Mouse (Mus musculus) adrenal gland, adult (tissue): ENCODE measurements around the gene Chad.

Source experiments
- DNase-seq, 2 experiments: peaks; one replicate each; pipeline ENCODE4 v3.0.0; 2022 to 2023; ENCODE audit warnings: low spot score in 1 of 2; ENCODE audit not compliant: inconsistent age in 2 of 2

Chad gene

DNA sequence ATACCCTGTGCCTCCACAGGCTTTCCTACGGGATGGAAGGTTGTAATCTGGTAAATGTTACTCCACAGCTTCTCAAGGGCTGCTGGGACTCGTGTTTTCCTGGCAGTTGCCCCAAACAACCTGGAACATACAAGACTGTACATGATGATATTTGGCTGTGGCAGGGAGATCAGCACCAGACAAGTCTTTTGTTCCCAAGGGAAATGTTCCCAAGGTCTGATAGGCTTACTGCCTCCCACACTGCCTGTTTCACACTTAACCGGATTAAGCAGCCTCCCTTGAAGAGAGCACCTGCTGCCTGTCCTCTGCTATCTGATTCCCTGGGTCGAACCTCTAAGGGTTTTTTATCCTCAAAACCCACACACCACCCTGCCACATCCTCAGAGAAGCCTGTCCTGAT, 50.6 kb downstream of the Chad start:
- peak in 1 of 2 experiments; percentile 26 for DNase-seq

DNA sequence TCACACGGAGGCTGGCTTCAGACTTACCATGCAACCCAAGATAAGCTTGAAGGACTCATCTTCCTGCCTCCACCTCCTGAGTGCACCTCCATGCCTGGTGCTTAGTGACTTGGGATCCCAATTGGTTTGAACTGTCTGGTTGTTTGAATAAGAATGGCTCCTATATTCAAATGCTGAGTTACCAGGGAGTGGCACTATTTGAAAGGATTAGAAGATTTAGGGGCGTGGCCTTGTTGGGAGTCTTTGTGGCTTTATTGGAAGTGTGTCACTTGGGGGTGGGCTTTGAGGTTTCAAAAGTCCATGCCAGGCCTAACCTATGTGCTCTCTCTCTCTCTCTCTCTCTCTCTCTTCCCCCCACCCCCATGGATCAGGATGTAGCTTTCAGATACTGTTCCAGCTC, 52.8 kb downstream of the Chad start:
- DNase-seq, result no peak
